Mouse (Mus musculus) lung, embryonic 16.5 days (tissue): ENCODE results near the gene Trim11. TPM values are rescaled to one million over a fixed set of nuclear protein-coding genes. Genes with fewer than 3 reads are reported as not detected.

Experiments used
- ATAC-seq: fragments of 200-750 bp; cut with Nextera tagmentation; 2 replicates; pipeline ENCODE4 v1.8.0; 2017; ENCODE audit warnings: low read depth, mild to moderate bottlenecking, moderate library complexity
- H3K27ac ChIP-seq: fragments of 300-500 bp; sonication (generic); 2 replicates; pipeline ENCODE4 v1.5.1; 2014; ENCODE audit warnings: mild to moderate bottlenecking, control low read depth, low read length
- H3K27me3 ChIP-seq: fragments of 300-500 bp; sonication (generic); 2 replicates; pipeline ENCODE4 v1.6.1; 2014; ENCODE audit warnings: low read depth, low read length, mixed read lengths; ENCODE audit not compliant: control insufficient read depth, insufficient read depth
- H3K36me3 ChIP-seq: fragments of 300-500 bp; sonication (generic); 2 replicates; pipeline ENCODE4 v1.6.1; 2014; ENCODE audit warnings: low read length; ENCODE audit not compliant: control insufficient read depth, insufficient read depth
- H3K4me1 ChIP-seq: fragments of 300-500 bp; sonication (generic); replicated peaks from 2 replicates; pipeline ENCODE4 v1.6.1; 2014; ENCODE audit warnings: low read length, mixed read lengths; ENCODE audit not compliant: control insufficient read depth, insufficient read depth
- H3K4me2 ChIP-seq: fragments of 300-500 bp; sonication (generic); 2 replicates; pipeline ENCODE4 v1.6.1; 2014; ENCODE audit warnings: low read depth, low read length, control low read depth
- H3K4me3 ChIP-seq: fragments of 300-500 bp; sonication (generic); 2 replicates; pipeline ENCODE4 v1.5.1; 2014; ENCODE audit warnings: mild to moderate bottlenecking, low read length, control low read depth
- H3K9ac ChIP-seq: fragments of 300-500 bp; sonication (generic); 2 replicates; pipeline ENCODE4 v1.6.1; 2014; ENCODE audit warnings: low read length, control low read depth
- H3K9me3 ChIP-seq: fragments of 300-500 bp; sonication (generic); 2 replicates; pipeline ENCODE4 v1.6.1; 2016; ENCODE audit warnings: low read length; ENCODE audit not compliant: control insufficient read depth
- WGBS: fragments of 180-500 bp; shearing (Covaris S2); extraction: QIAGEN DNeasy Blood & Tissue Kit; methylation state at CpG from one replicate; pipeline ENCODE4 v1.1.7; 2014; 5-methylcytosine and 5-hydroxymethylcytosine counted together
- polyA plus RNA-seq: library from polyadenylated mRNA; unstranded; fragments of >200 nt; fragmentation: Nextera tagmentation; extraction: Ambion mirVana; gene quantifications from 2 replicates; pipeline ENCODE4 v1.2.1, GENCODE M21; 2015

Gene Trim11
- polyA plus RNA-seq, 1 experiment from 2014 or later, result 23.2 TPM

DNA sequence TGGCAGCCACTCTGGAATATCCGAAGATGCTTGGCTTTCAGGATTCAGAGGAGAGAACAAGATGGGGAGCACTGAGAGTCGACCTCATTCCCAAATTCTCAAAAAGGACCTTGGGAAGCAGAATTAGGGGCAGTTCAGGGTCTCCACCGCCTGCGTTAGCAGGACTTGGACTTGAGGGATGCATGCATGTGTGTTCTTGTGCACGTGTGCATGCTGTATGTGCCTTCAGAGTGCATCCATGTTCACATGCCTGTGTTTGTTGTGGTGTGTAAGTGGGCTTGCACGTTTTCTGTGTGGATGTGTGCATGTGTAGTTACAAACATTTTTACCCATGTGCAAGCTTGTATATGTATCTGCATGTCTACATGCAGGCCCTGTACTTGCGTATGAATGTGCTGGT lies 13.7 kb upstream of the Trim11 start:
- Histone ChIP-seq H3K9me3 (peaks cover 8% of the 10 kb centered on the region), H3K27ac (no peak overlapping the region), H3K9ac (no peak overlapping the region), H3K27me3 (peaks cover 13% of the 10 kb centered on the region; the same call in 1 of the 2 replicates), H3K4me1 (peaks cover 11% of the 10 kb centered on the region), H3K36me3 (no peaks in the 10 kb centered on the region), H3K4me3 (no peak overlapping the region), H3K4me2 (no peak overlapping the region)
- WGBS, result 76% methylated on average over 7 of the region's 7 CpGs
- no peak for ATAC-seq

DNA sequence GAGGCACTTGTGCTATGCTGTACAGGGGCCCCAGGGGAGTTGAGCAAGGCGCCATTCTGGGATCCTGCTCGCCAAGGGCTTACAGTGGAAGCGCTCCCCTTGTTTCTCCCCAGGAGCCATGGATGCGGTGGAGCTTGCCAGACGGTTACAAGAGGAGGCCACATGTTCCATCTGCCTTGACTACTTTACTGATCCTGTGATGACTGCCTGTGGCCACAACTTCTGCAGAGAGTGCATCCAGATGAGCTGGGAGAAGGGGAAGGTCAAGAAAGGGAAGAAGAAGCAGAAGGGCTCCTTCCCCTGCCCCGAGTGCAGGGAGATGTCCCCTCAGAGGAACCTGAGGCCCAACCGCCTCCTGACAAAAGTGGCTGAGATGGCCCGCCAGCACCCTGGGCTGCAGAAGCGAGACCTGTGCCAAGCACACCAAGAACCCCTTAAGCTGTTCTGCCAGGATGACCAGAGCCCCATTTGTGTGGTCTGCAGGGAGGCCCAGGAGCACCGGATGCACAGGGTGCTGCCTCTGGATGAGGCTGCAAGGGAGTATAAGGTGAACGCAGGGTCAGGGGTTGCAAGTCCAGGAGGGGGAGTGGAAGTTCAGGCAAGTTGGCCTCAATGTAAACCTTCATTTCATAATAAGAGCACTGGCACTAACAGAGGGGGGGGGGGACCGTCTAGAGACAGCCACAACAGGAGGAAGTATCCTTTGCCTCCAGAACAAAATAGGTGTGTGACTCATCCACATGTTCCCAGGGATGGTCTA lies 12.7 kb upstream of the Trim11 start:
- Histone ChIP-seq H3K4me3 (no peak overlapping the region), H3K27me3 (peaks cover 13% of the 10 kb centered on the region; the same call in 1 of the 2 replicates), H3K27ac (no peak overlapping the region), H3K4me2 (no peak overlapping the region), H3K36me3 (no peaks in the 10 kb centered on the region), H3K4me1 (peaks cover 8% of the 10 kb centered on the region), H3K9ac (no peak overlapping the region), H3K9me3 (peaks cover 8% of the 10 kb centered on the region)
- WGBS, result 43% methylated on average over 12 of the region's 12 CpGs
- no peak for ATAC-seq

DNA sequence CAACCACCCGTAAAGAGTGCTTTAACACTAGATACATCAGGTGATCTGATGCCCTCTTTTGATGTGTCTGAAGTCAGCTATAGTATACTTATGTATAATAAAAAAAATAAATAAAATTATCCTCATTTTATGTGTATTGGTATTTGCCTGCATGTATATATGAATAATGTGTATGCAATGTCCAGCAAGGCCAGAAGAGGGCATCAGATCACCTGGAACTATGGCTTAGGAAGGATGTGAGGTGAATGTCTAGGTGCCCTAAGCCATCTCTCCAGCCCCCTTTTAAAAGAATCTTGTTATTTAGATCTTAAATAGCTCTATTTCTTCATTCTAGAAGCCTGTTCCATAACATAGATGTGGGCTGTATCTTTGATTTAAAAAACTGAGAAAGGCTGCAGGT lies 10.5 kb upstream of the Trim11 start:
- Histone ChIP-seq H3K27ac (no peak overlapping the region), H3K4me2 (no peak overlapping the region), H3K4me1 (peaks cover 9% of the 10 kb centered on the region), H3K9ac (no peak overlapping the region), H3K27me3 (peaks cover 4% of the 10 kb centered on the region; the same call in 1 of the 2 replicates), H3K4me3 (no peak overlapping the region), H3K9me3 (no peaks in the 10 kb centered on the region), H3K36me3 (no peaks in the 10 kb centered on the region)
- 96% methylated on average over 1 of the region's 1 CpGs for WGBS
- ATAC-seq, result no peak

DNA sequence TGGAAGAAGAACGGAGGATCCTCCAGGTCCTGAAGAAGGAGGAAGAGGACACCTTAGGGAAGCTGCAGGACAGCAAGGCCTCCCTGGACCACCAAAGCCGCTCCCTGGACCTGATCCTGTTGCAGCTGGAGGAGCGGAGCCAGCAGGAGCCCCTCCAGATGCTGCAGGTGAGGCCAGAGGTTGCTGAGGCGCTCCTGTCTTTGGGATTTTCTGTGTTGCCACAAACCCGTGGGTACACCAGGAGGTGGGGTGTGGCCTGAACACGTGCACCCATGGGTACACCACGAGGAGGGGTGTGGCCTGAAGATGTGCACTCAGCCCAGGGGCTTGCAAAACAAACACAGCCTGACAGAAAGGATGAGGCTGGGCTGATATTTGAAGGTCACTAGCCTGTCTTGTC lies 9.3 kb upstream of the Trim11 start:
- H3K4me1 ChIP-seq, result peaks cover 9% of the 10 kb centered on the region
- no peaks in the 10 kb centered on the region for H3K9me3 ChIP-seq
- H3K27me3 ChIP-seq, result peaks cover 4% of the 10 kb centered on the region; the same call in 1 of the 2 replicates
- no peak overlapping the region for H3K4me2 ChIP-seq
- H3K9ac ChIP-seq, result no peak overlapping the region
- H3K27ac ChIP-seq, result no peak overlapping the region
- no peak overlapping the region for H3K4me3 ChIP-seq
- no peaks in the 10 kb centered on the region for H3K36me3 ChIP-seq
- whole genome bisulfite sequencing, result 71% methylated on average over 7 of the region's 7 CpGs
- no peak for ATAC-seq

GRCm38 (mm10) chr11:58969027-58969426 lies 8.9 kb upstream of the Trim11 start:
- peaks cover 9% of the 10 kb centered on the region for H3K4me1 ChIP-seq
- H3K4me2 ChIP-seq, result no peak overlapping the region

DNA sequence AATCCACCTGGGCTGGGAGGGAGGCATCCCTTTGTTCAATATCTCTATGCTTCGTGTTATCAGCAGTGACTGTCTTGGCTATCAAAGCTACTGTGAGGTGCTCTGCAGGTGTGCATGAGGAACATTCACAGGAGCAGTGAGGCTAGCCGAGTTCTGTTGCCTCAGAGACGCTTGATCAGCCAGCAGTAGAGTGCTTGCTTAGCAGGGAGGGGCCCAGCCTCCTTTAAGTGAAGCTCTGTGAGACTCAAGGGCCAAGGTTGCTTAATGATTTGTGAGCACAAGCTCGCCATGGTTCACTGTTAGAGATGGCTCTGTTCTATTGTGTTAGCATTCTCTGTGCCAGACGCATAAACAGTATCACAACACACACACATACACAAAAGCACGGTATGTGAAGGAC lies 8.2 kb upstream of the Trim11 start:
- no peaks in the 10 kb centered on the region for H3K36me3 ChIP-seq
- ATAC-seq, result peak; percentile 88
- 36% methylated on average over 6 of the region's 6 CpGs for WGBS
- no peaks in the 10 kb centered on the region for H3K9me3 ChIP-seq
- no peak overlapping the region for H3K4me3 ChIP-seq
- H3K27me3 ChIP-seq, result no peaks in the 10 kb centered on the region
- no peak overlapping the region for H3K9ac ChIP-seq
- peak overlapping the region; percentile 51 for H3K27ac ChIP-seq
- peaks cover 9% of the 10 kb centered on the region for H3K4me1 ChIP-seq
- no peak overlapping the region for H3K4me2 ChIP-seq

More at GRCm38 (mm10) chr11:58969027-58969426, 8.9 kb upstream of the Trim11 start:
- 61% methylated on average over 8 of the region's 8 CpGs for WGBS
- Histone ChIP-seq H3K27me3 (0 out of 2 replicates have a peak, but pooled peaks cover 4% of the 10 kb centered on the region), H3K9ac (no peak overlapping the region), H3K4me3 (no peak overlapping the region), H3K36me3 (no peaks in the 10 kb centered on the region), H3K9me3 (no peaks in the 10 kb centered on the region), H3K27ac (peak overlapping the region; percentile 51)
- no peak for ATAC-seq

- Histone ChIP-seq H3K27ac (no peak overlapping the region), H3K27me3 (no peaks in the 10 kb centered on the region)
- no peak for ATAC-seq
Measured at GRCm38 (mm10) chr11:58970831-58971530, 6.9 kb upstream of the Trim11 start.

DNA sequence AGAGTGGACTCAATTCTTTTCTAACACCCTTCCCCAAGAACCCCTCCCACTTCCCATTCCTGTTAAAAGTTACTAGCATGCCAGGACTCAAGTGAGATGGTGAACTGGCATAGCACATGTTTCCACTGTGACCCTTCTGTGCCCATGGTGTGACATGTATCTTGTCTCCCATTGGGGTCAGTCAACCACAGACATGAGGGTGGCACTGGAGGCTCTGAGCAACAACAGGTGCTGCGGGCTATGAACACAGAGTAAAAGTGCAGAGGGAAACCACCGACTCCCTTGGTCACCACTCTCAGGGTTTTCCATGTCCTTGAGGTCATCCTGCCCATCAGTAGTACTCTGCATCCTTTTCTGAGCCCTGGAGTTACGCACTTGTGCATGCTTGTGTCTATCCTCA lies 6.1 kb upstream of the Trim11 start:
- ATAC-seq, result no peak
- no peak overlapping the region for H3K9ac ChIP-seq
- H3K27me3 ChIP-seq, result no peaks in the 10 kb centered on the region
- no peaks in the 10 kb centered on the region for H3K36me3 ChIP-seq
- H3K9me3 ChIP-seq, result no peaks in the 10 kb centered on the region
- H3K4me1 ChIP-seq, result peaks cover 9% of the 10 kb centered on the region
- H3K4me3 ChIP-seq, result no peak overlapping the region
- no peak overlapping the region for H3K4me2 ChIP-seq
- no peak overlapping the region for H3K27ac ChIP-seq
- WGBS, result 93% methylated on average over 3 of the region's 3 CpGs

More at GRCm38 (mm10) chr11:58970831-58971530, 6.9 kb upstream of the Trim11 start:
- H3K36me3 ChIP-seq, result no peaks in the 10 kb centered on the region
- peaks cover 9% of the 10 kb centered on the region for H3K4me1 ChIP-seq
- H3K9me3 ChIP-seq, result no peaks in the 10 kb centered on the region
- no peak overlapping the region for H3K9ac ChIP-seq
- WGBS, result 89% methylated on average over 21 of the region's 21 CpGs
- H3K4me2 ChIP-seq, result no peak overlapping the region
- no peak overlapping the region for H3K4me3 ChIP-seq

GRCm38 (mm10) chr11:58974414-58974813 lies 3.5 kb upstream of the Trim11 start:
- WGBS, result 88% methylated on average over 3 of the region's 3 CpGs
- H3K36me3 ChIP-seq, result no peaks in the 10 kb centered on the region
- no peaks in the 10 kb centered on the region for H3K27me3 ChIP-seq
- no peak overlapping the region for H3K9ac ChIP-seq
- H3K4me1 ChIP-seq, result peaks cover 15% of the 10 kb centered on the region
- H3K4me2 ChIP-seq, result no peak overlapping the region
- H3K9me3 ChIP-seq, result no peaks in the 10 kb centered on the region
- H3K4me3 ChIP-seq, result no peak overlapping the region
- no peak overlapping the region for H3K27ac ChIP-seq
- ATAC-seq, result no peak
